Mouse (Mus musculus) erythroblast, embryonic 14.5 days (primary cell): ENCODE measurements around the gene Phtf2.
"Not testable (repeated sequence)": the region's sequence is repeated elsewhere in the genome, so short reads cannot be mapped to it uniquely, and the experiment has no call there.

Experiments
- GATA1 ChIP-seq: IDR thresholded peaks from 2 replicates; pipeline ENCODE4 v1.6.1; 2012; ENCODE audit warnings: low read length, inconsistent platforms, mixed read lengths
- TAL1 ChIP-seq: IDR thresholded peaks from 3 replicates; pipeline ENCODE4 v1.6.1; 2012; ENCODE audit warnings: low read length, inconsistent platforms, mixed read lengths

GRCm38 (mm10) chr5:20762441-20762840 is 119.5 kb downstream of the Phtf2 start:
- TF ChIP-seq GATA1, TAL1: not testable (repeated sequence)
